Mouse (Mus musculus): ENCODE measurements around the gene H1f0. TPM values are rescaled to one million over a fixed set of nuclear protein-coding genes. Genes with fewer than 3 reads are reported as not detected.
A peak's percentile ranks its signal among the peaks of the same experiment; 100 is the strongest.
"Not testable (repeated sequence)": the region's sequence is repeated elsewhere in the genome, so short reads cannot be mapped to it uniquely, and the experiment has no call there.

H1f0 gene
- polyA plus RNA-seq, 1 experiment = 112 TPM

- no peak for DNase-seq (ENCODE audit: extremely low spot score in 1 of 2, low spot score in 1 of 2)
Measured at GRCm38 (mm10) chr15:79002036-79002435, 26.2 kb upstream of the H1f0 start.

GRCm38 (mm10) chr15:79003079-79003478 lies 25.2 kb upstream of the H1f0 start:
- DNase-seq (ENCODE audit: extremely low spot score in 1 of 2, low spot score in 1 of 2) = no peak

- no peak for DNase-seq (ENCODE audit: extremely low spot score in 1 of 2, low spot score in 1 of 2)
Measured at GRCm38 (mm10) chr15:79005581-79005980, 22.7 kb upstream of the H1f0 start.

GRCm38 (mm10) chr15:79006638-79007037 lies 21.6 kb upstream of the H1f0 start:
- peak in 1 of 2 experiments; percentile 43 for DNase-seq (ENCODE audit: extremely low spot score in 1 of 2, low spot score in 1 of 2)

- DNase-seq (ENCODE audit: extremely low spot score in 1 of 2, low spot score in 1 of 2) = no peak
Measured at GRCm38 (mm10) chr15:79007059-79007458, 21.2 kb upstream of the H1f0 start.

GRCm38 (mm10) chr15:79007836-79008235 lies 20.4 kb upstream of the H1f0 start:
- not testable (repeated sequence) for DNase-seq (ENCODE audit: extremely low spot score in 1 of 2, low spot score in 1 of 2)

GRCm38 (mm10) chr15:79009734-79010133 lies 18.5 kb upstream of the H1f0 start:
- no peak for DNase-seq (ENCODE audit: extremely low spot score in 1 of 2, low spot score in 1 of 2)

GRCm38 (mm10) chr15:79011550-79011949 lies 16.7 kb upstream of the H1f0 start:
- DNase-seq (ENCODE audit: extremely low spot score in 1 of 2, low spot score in 1 of 2) = no peak

- no peak for DNase-seq (ENCODE audit: extremely low spot score in 1 of 2, low spot score in 1 of 2)
Measured at GRCm38 (mm10) chr15:79013382-79013781, 14.9 kb upstream of the H1f0 start.

GRCm38 (mm10) chr15:79018191-79018590 lies 10.1 kb upstream of the H1f0 start:
- no peak for DNase-seq (ENCODE audit: extremely low spot score in 1 of 2, low spot score in 1 of 2)

GRCm38 (mm10) chr15:79018886-79019285 lies 9.4 kb upstream of the H1f0 start:
- DNase-seq (ENCODE audit: extremely low spot score in 1 of 2, low spot score in 1 of 2) = no peak

GRCm38 (mm10) chr15:79022671-79023230 lies 5.5 kb upstream of the H1f0 start:
- DNase-seq (ENCODE audit: extremely low spot score in 1 of 2, low spot score in 1 of 2) = no peak

- no peak for DNase-seq (ENCODE audit: extremely low spot score in 1 of 2, low spot score in 1 of 2)
Measured at GRCm38 (mm10) chr15:79023366-79023765, 4.9 kb upstream of the H1f0 start.

GRCm38 (mm10) chr15:79025687-79026308 lies 2.5 kb upstream of the H1f0 start:
- DNase-seq (ENCODE audit: extremely low spot score in 1 of 2, low spot score in 1 of 2) = no peak

- no peak for DNase-seq (ENCODE audit: extremely low spot score in 1 of 2, low spot score in 1 of 2)
Measured at GRCm38 (mm10) chr15:79026511-79027290, 1.5 kb upstream of the H1f0 start.

GRCm38 (mm10) chr15:79027291-79028205 lies 702 bp upstream of the H1f0 start:
- DNase-seq (ENCODE audit: extremely low spot score in 1 of 2, low spot score in 1 of 2) = no peak

- DNase-seq (ENCODE audit: extremely low spot score in 1 of 2, low spot score in 1 of 2) = no peak
Measured at GRCm38 (mm10) chr15:79028823-79029484, 704 bp downstream of the H1f0 start.

GRCm38 (mm10) chr15:79029519-79030241 lies 1.4 kb downstream of the H1f0 start:
- DNase-seq (ENCODE audit: extremely low spot score in 1 of 2, low spot score in 1 of 2) = no peak

GRCm38 (mm10) chr15:79030551-79031435 lies 2.5 kb downstream of the H1f0 start:
- DNase-seq (ENCODE audit: extremely low spot score in 1 of 2, low spot score in 1 of 2) = peak; percentile 72 to 89
